Mouse (Mus musculus): ENCODE measurements at regions not wholly inside any gene's neighbourhood (a gene's known extent, or its start where the extent isn't known, plus 50 kb on each side); places are given as distances from the start of the nearest gene placed in this dataset.

DNA sequence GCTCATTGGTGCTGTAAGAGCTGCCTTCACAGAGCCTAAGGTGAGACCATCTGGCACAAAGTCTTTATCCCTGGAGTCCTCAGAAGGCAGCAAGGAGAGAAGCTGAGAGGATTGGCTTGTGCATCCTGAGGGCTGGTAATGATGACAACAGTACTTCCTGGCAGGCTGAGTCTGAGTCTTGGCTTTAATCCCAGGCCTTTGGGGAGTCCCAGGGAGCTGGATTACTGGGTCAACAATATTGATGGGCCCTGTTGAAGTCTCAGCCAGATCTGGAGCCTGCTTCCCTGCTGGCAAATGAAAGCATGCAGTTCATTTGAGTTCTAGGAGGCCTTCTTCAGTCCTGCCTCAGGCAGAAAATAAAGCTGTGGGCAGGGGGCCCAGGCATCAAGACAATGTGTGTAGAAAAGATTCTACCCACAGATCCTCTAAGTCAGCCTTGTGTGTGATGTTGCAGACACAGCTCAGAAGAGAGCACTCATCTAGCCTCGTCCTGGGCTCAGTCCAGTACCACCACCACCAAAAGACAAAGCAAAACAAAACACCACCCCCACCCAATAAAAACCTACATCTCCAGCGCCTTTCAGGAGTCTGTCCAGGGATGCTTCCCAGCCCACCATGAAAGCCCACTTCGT is 113.1 kb downstream of the Tmem215 start:
- H3K27ac ChIP-seq (ENCODE audit: low read length) = 0 out of 2 replicates have a peak overlapping the region, but pooled peaks have one; percentile 40
- whole genome bisulfite sequencing = 64% methylated on average over 3 of the region's 3 CpGs
- no peak overlapping the region for H3K4me2 ChIP-seq (ENCODE audit: low read depth, low read length)
- H3K9ac ChIP-seq (ENCODE audit: low read length) = no peak overlapping the region
- H3K27me3 ChIP-seq (ENCODE audit: control insufficient read depth, insufficient read depth, low read length) = no peaks in the 10 kb centered on the region
- H3K4me1 ChIP-seq (ENCODE audit: control insufficient read depth, insufficient read depth, low read length) = no peaks in the 10 kb centered on the region
- no peaks in the 10 kb centered on the region for H3K36me3 ChIP-seq (ENCODE audit: control insufficient read depth, insufficient read depth, low read length)
- H3K9me3 ChIP-seq (replicated peaks; ENCODE audit: control insufficient read depth, low read length) = no peaks in the 10 kb centered on the region
- H3K4me3 ChIP-seq (replicated peaks; ENCODE audit: low read length) = no peak overlapping the region
- peak; percentile 84; the same call in 1 of the 2 replicates for ATAC-seq (ENCODE audit: insufficient read depth, low FRiP score)

DNA sequence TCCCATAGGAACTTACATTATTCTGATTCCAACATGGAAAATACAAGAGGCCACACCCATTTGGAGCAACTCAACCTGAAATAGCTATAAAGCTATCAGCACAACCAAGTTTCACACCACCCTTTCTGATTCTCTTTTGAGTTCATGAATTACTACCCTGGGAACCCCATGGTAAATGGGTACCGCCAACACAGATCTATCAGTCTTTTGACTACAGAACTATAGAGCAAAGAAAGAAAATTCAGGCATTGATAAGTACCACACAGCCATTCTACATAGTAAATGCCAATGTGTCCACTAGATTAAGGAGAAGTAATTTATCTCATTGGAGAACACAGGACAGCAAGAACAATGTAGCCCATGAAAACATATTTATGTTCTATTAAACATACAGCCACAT is 114.1 kb downstream of the Tmem215 start:
- H3K4me1 ChIP-seq (ENCODE audit: control insufficient read depth, insufficient read depth, low read length) = no peaks in the 10 kb centered on the region
- H3K9ac ChIP-seq (ENCODE audit: low read length) = no peak overlapping the region
- no peaks in the 10 kb centered on the region for H3K9me3 ChIP-seq (replicated peaks; ENCODE audit: control insufficient read depth, low read length)
- H3K4me3 ChIP-seq (replicated peaks; ENCODE audit: low read length) = no peak overlapping the region
- H3K27ac ChIP-seq (ENCODE audit: low read length) = no peak overlapping the region
- WGBS = 93% methylated on average over 1 of the region's 1 CpGs
- ATAC-seq (ENCODE audit: insufficient read depth, low FRiP score) = no peak
- no peaks in the 10 kb centered on the region for H3K36me3 ChIP-seq (ENCODE audit: control insufficient read depth, insufficient read depth, low read length)
- H3K4me2 ChIP-seq (ENCODE audit: low read depth, low read length) = no peak overlapping the region
- H3K27me3 ChIP-seq (ENCODE audit: control insufficient read depth, insufficient read depth, low read length) = no peaks in the 10 kb centered on the region

DNA sequence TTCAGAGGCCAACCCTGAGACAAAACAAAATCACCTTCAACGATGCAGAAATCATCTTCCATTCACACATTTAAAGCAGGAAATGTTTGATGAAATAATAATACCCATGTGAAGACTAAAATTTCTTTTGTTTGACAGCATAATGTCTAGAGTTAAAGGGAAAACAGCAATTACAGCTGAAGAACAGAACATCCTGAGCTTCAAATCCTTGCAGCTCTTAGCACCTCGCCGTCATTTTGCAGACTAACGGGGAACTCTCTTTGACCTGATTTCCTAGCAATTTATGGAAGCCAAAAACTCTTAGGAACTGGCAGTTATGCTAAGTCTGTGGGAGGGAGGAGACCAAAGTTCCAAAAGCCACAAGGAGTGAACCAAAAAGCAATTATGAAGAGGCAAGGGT is 115.3 kb downstream of the Tmem215 start:
- no peaks in the 10 kb centered on the region for H3K4me1 ChIP-seq (ENCODE audit: control insufficient read depth, insufficient read depth, low read length)
- no peaks in the 10 kb centered on the region for H3K9me3 ChIP-seq (replicated peaks; ENCODE audit: control insufficient read depth, low read length)
- no peaks in the 10 kb centered on the region for H3K27me3 ChIP-seq (ENCODE audit: control insufficient read depth, insufficient read depth, low read length)
- WGBS = 77% methylated on average over 4 of the region's 4 CpGs
- no peak overlapping the region for H3K9ac ChIP-seq (ENCODE audit: low read length)
- no peak for ATAC-seq (ENCODE audit: insufficient read depth, low FRiP score)
- no peaks in the 10 kb centered on the region for H3K36me3 ChIP-seq (ENCODE audit: control insufficient read depth, insufficient read depth, low read length)
- no peak overlapping the region for H3K4me3 ChIP-seq (replicated peaks; ENCODE audit: low read length)
- H3K27ac ChIP-seq (ENCODE audit: low read length) = no peak overlapping the region
- no peak overlapping the region for H3K4me2 ChIP-seq (ENCODE audit: low read depth, low read length)

DNA sequence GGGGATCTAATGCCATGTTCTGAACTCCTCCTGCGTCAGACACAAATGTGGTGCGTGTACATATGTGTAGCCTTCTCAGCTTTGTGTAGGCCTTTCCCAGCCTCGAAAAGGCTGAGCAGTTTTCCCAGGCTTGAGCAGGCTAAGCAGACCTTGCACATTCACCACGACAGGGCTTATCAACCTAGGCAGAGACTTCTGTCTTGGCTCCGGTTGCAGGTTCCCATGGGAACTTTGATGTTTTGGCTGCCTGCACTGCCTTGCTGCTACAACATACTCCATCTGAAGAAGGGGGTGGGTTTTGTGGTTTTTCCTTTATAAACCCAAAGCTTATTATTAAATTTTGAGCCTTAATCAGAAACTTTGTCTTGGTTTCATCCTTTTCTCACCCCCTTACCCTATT is 109.2 kb downstream of the Aptx start:
- H3K27me3 ChIP-seq (ENCODE audit: control insufficient read depth, insufficient read depth, low read length) = no peaks in the 10 kb centered on the region
- H3K4me2 ChIP-seq (ENCODE audit: low read depth, low read length) = no peak overlapping the region
- H3K9ac ChIP-seq (ENCODE audit: low read length) = no peak overlapping the region
- no peak overlapping the region for H3K27ac ChIP-seq (ENCODE audit: low read length)
- H3K9me3 ChIP-seq (replicated peaks; ENCODE audit: control insufficient read depth, low read length) = no peaks in the 10 kb centered on the region
- 69% methylated on average over 5 of the region's 5 CpGs for WGBS
- ATAC-seq (ENCODE audit: insufficient read depth, low FRiP score) = no peak
- H3K36me3 ChIP-seq (ENCODE audit: control insufficient read depth, insufficient read depth, low read length) = no peaks in the 10 kb centered on the region
- no peak overlapping the region for H3K4me3 ChIP-seq (replicated peaks; ENCODE audit: low read length)
- no peaks in the 10 kb centered on the region for H3K4me1 ChIP-seq (ENCODE audit: control insufficient read depth, insufficient read depth, low read length)

DNA sequence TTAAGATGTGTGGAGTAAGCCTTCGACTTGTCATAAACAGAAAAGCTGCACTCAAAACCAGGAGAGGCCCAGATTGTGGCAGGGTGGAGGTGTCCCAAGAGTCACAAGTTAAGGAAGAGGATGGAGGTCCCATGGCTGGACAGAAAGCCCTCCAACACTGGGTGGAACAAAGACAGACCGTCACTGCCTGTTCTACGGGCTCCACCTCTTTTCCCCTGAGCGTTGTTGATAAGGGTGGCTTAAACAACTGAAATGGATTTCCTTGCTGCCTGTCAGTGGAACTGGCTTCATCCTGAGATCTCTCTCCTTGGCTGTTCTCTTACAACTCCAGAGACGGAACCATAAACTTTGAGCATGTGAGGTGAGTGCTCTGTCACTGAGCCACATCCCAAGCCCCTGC is 78.0 kb downstream of the Aptx start:
- WGBS = 38% methylated on average over 5 of the region's 5 CpGs
- Histone ChIP-seq H3K4me2 (ENCODE audit: low read depth, low read length) (no peak overlapping the region), H3K4me3 (replicated peaks; ENCODE audit: low read length) (no peak overlapping the region), H3K36me3 (ENCODE audit: control insufficient read depth, insufficient read depth, low read length) (no peaks in the 10 kb centered on the region), H3K27me3 (ENCODE audit: control insufficient read depth, insufficient read depth, low read length) (no peaks in the 10 kb centered on the region), H3K4me1 (ENCODE audit: control insufficient read depth, insufficient read depth, low read length) (no peaks in the 10 kb centered on the region), H3K9me3 (replicated peaks; ENCODE audit: control insufficient read depth, low read length) (no peaks in the 10 kb centered on the region), H3K27ac (ENCODE audit: low read length) (no peak overlapping the region), H3K9ac (ENCODE audit: low read length) (no peak overlapping the region)
- ATAC-seq (ENCODE audit: insufficient read depth, low FRiP score) = no peak

DNA sequence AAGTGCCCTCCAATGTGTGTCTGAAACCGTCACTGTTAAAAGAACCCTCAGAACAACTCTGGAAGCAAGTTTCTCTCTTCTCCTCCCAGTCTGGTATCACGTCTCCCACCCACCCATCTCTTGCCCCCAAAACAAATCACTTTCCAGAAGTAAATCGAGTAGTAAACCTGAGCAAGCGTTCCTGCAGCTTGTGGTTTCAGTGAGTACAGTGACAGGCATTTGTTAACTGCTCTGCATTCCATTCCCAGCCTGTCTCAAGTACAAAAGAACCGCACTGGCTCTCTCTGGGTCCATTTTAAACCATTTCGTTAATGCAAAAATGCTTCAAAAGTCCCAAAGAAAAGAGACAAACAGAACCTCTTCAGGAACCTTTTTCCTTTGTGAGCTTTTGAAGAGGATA is 77.1 kb downstream of the Aptx start:
- H3K27ac ChIP-seq (ENCODE audit: low read length) = no peak overlapping the region
- no peaks in the 10 kb centered on the region for H3K4me1 ChIP-seq (ENCODE audit: control insufficient read depth, insufficient read depth, low read length)
- no peak overlapping the region for H3K9ac ChIP-seq (ENCODE audit: low read length)
- H3K9me3 ChIP-seq (replicated peaks; ENCODE audit: control insufficient read depth, low read length) = no peaks in the 10 kb centered on the region
- no peak for ATAC-seq (ENCODE audit: insufficient read depth, low FRiP score)
- 36% methylated on average over 6 of the region's 6 CpGs for WGBS
- H3K4me3 ChIP-seq (replicated peaks; ENCODE audit: low read length) = no peak overlapping the region
- H3K36me3 ChIP-seq (ENCODE audit: control insufficient read depth, insufficient read depth, low read length) = no peaks in the 10 kb centered on the region
- no peak overlapping the region for H3K4me2 ChIP-seq (ENCODE audit: low read depth, low read length)
- no peaks in the 10 kb centered on the region for H3K27me3 ChIP-seq (ENCODE audit: control insufficient read depth, insufficient read depth, low read length)
